ENCODE assay signal across 8 mouse cellular contexts in genomic region chr11:81153841-81154240, GRCm38 (mm10).
A peak's percentile ranks its signal among the peaks of the same experiment; 100 is the strongest.
DNase-seq lines count a peak whose midpoint lies in the region; ATAC-seq and TF ChIP-seq lines count a peak whose summit lies in the region.

No protein-coding gene starts in this region.

- H3K9me3 ChIP-seq in heart, embryonic 10.5 days = no peaks in the 10 kb centered on the region
- no peaks in the 10 kb centered on the region for H3K9me3 ChIP-seq in E14TG2a.4 (ENCODE audit: low read length)
- no peaks in the 10 kb centered on the region for H3K9me3 ChIP-seq in limb, embryonic 12.5 days

- H3K4me2 ChIP-seq in limb, embryonic 12.5 days = peak overlapping the region; percentile 98

- ATAC-seq in limb, embryonic 12.5 days (ENCODE audit: insufficient number of reproducible peaks, insufficient read depth, low FRiP score, low TSS enrichment, low read depth) = no peak

- 21% methylated on average over 13 of the region's 13 CpGs for WGBS in heart, embryonic 10.5 days
- WGBS in limb, embryonic 12.5 days = 15% methylated on average over 13 of the region's 13 CpGs

- no peak overlapping the region for H3K27ac ChIP-seq in heart, embryonic 10.5 days
- H3K27ac ChIP-seq in limb, embryonic 12.5 days = no peak overlapping the region

- peaks cover 78% of the 10 kb centered on the region for H3K27me3 ChIP-seq in heart, embryonic 10.5 days (ENCODE audit: insufficient read depth, poor library complexity, severe bottlenecking)
- peaks cover 71% of the 10 kb centered on the region for H3K27me3 ChIP-seq in E14TG2a.4 (ENCODE audit: insufficient read depth, low read length)
- H3K27me3 ChIP-seq in limb, embryonic 12.5 days = peaks cover 92% of the 10 kb centered on the region

- peak overlapping the region; percentile 70 for H3K4me3 ChIP-seq in heart, embryonic 10.5 days
- H3K4me3 ChIP-seq in E14TG2a.4 (replicated peaks; ENCODE audit: low read length) = peak overlapping the region; percentile 83; the same call in 1 of the 2 replicates
- peak overlapping the region; percentile 58 for H3K4me3 ChIP-seq in limb, embryonic 12.5 days (replicated peaks)

- no peaks in the 10 kb centered on the region for H3K36me3 ChIP-seq in heart, embryonic 10.5 days
- no peaks in the 10 kb centered on the region for H3K36me3 ChIP-seq in E14TG2a.4 (ENCODE audit: insufficient read depth, low read length)
- no peaks in the 10 kb centered on the region for H3K36me3 ChIP-seq in limb, embryonic 12.5 days

- DNase-seq in heart, embryonic 10.5 days (ENCODE audit: low spot score) = no peak
- no peak for DNase-seq in heart, postnatal 14 days
- DNase-seq in frontal cortex, postnatal 14 days (ENCODE audit: low spot score in 2 of 2) = peak; percentile 58 to 72
- peak; percentile 89 for DNase-seq in telencephalon, adult 2 months (ENCODE audit: low read depth, low spot score)
- DNase-seq in thymus, postnatal 25 days = no peak
- no peak for DNase-seq in urinary bladder, postnatal 4 days (ENCODE audit: low spot score in 2 of 2)

- TF ChIP-seq CTCF in E14TG2a.4 (conservative IDR thresholded peaks at IDR 0.05; ENCODE audit: low read length) = no peak

- no peak overlapping the region for H3K9ac ChIP-seq in limb, embryonic 12.5 days (replicated peaks)

- peaks cover 26% of the 10 kb centered on the region for H3K4me1 ChIP-seq in heart, embryonic 10.5 days
- H3K4me1 ChIP-seq in E14TG2a.4 (replicated peaks; ENCODE audit: low read depth, low read length) = peaks cover 17% of the 10 kb centered on the region
- peaks cover 28% of the 10 kb centered on the region for H3K4me1 ChIP-seq in limb, embryonic 12.5 days (replicated peaks)

- intact Hi-C loops in heart, postnatal 14 days (cut with DNase I) = no loop called here

Comparison
In these comparisons a context has a peak if more than half of its experiments do, and no peak if none do; other contexts are left out.
1. DNase-seq: peak in frontal cortex, postnatal 14 days (2 of 2) and telencephalon, adult 2 months (single experiment); none in heart, embryonic 10.5 days (single experiment), heart, postnatal 14 days (0 of 2), thymus, postnatal 25 days (single experiment) and urinary bladder, postnatal 4 days (0 of 2).
2. Peak in every context shown above with its lines, with median percentiles within 50 percentile points of each other: H3K4me3 ChIP-seq.